Mouse (Mus musculus) embryonic facial prominence, embryonic 13.5 days (tissue): ENCODE results near the gene Bdh2. TPM values are rescaled to one million over a fixed set of nuclear protein-coding genes. Genes with fewer than 3 reads are reported as not detected.

Experiments
- ATAC-seq: fragments of 200-750 bp; cut with Nextera tagmentation; 2 replicates; pipeline ENCODE4 v1.8.0; 2017; ENCODE audit warnings: low read depth; ENCODE audit not compliant: insufficient number of reproducible peaks, insufficient read depth, low FRiP score, low TSS enrichment
- H3K27ac ChIP-seq: fragments of 300-500 bp; sonication (generic); 2 replicates; pipeline ENCODE4 v1.5.1; 2015; ENCODE audit warnings: moderate library complexity, mild to moderate bottlenecking, inconsistent platforms
- H3K27me3 ChIP-seq: fragments of 300-500 bp; sonication (generic); 2 replicates; pipeline ENCODE4 v1.6.1; 2015; ENCODE audit warnings: mild to moderate bottlenecking, inconsistent platforms
- H3K36me3 ChIP-seq: fragments of 300-500 bp; sonication (generic); 2 replicates; pipeline ENCODE4 v1.6.1; 2015; ENCODE audit warnings: mild to moderate bottlenecking, inconsistent platforms
- H3K4me1 ChIP-seq: fragments of 300-500 bp; sonication (generic); 2 replicates; pipeline ENCODE4 v1.6.1; 2015; ENCODE audit warnings: inconsistent platforms
- H3K4me2 ChIP-seq: fragments of 300-500 bp; sonication (generic); 2 replicates; pipeline ENCODE4 v1.6.1; 2015; ENCODE audit warnings: moderate library complexity, mild to moderate bottlenecking, inconsistent platforms
- H3K4me3 ChIP-seq: fragments of 300-500 bp; sonication (generic); 2 replicates; pipeline ENCODE4 v1.5.1; 2015; ENCODE audit warnings: mild to moderate bottlenecking, inconsistent platforms
- H3K9ac ChIP-seq: fragments of 300-500 bp; sonication (generic); 2 replicates; pipeline ENCODE4 v1.6.1; 2015; ENCODE audit warnings: mild to moderate bottlenecking, inconsistent platforms
- H3K9me3 ChIP-seq: fragments of 300-500 bp; sonication (generic); 2 replicates; pipeline ENCODE4 v1.6.1; 2016; ENCODE audit warnings: inconsistent platforms
- WGBS: fragments of 180-500 bp; shearing (Covaris S2); methylation state at CpG from one replicate; pipeline ENCODE4 v1.1.7; 2015; ENCODE audit warnings: mixed read lengths; 5-methylcytosine and 5-hydroxymethylcytosine counted together
- polyA plus RNA-seq: library from polyadenylated mRNA; unstranded; fragments of >200 nt; fragmentation: Nextera tagmentation; extraction: Ambion mirVana; gene quantifications from 2 replicates; pipeline ENCODE4 v1.2.1, GENCODE M21; 2015

The Bdh2 gene
- polyA plus RNA-seq, 1 experiment from 2014 or later, result 25.0 TPM

- H3K27ac ChIP-seq, result no peak overlapping the region
- 51% methylated on average over 2 of the region's 2 CpGs for whole genome bisulfite sequencing
- no peaks in the 10 kb centered on the region for H3K36me3 ChIP-seq
- H3K4me2 ChIP-seq, result no peak overlapping the region
- no peak for ATAC-seq
- peaks cover 5% of the 10 kb centered on the region; the same call in 1 of the 2 replicates for H3K27me3 ChIP-seq
- peaks cover 6% of the 10 kb centered on the region; the same call in 1 of the 2 replicates for H3K4me1 ChIP-seq
- no peak overlapping the region for H3K4me3 ChIP-seq
- H3K9me3 ChIP-seq, result no peaks in the 10 kb centered on the region
- no peak overlapping the region for H3K9ac ChIP-seq
Observed at GRCm38 (mm10) chr3:135327601-135328000, 46.6 kb downstream of the Bdh2 start.

GRCm38 (mm10) chr3:135328560-135328959 lies 47.5 kb downstream of the Bdh2 start:
- Histone ChIP-seq H3K4me2 (no peak overlapping the region), H3K27me3 (peaks cover 5% of the 10 kb centered on the region; the same call in 1 of the 2 replicates), H3K36me3 (no peaks in the 10 kb centered on the region), H3K4me1 (peaks cover 6% of the 10 kb centered on the region; the same call in 1 of the 2 replicates), H3K27ac (no peak overlapping the region), H3K9ac (no peak overlapping the region), H3K4me3 (no peak overlapping the region), H3K9me3 (no peaks in the 10 kb centered on the region)
- no peak for ATAC-seq
- 45% methylated on average over 3 of the region's 3 CpGs for WGBS

- Histone ChIP-seq H3K4me1 (no peaks in the 10 kb centered on the region), H3K27me3 (no peaks in the 10 kb centered on the region), H3K36me3 (no peaks in the 10 kb centered on the region), H3K9ac (no peak overlapping the region), H3K4me2 (no peak overlapping the region), H3K27ac (no peak overlapping the region), H3K9me3 (no peaks in the 10 kb centered on the region), H3K4me3 (no peak overlapping the region)
- ATAC-seq, result no peak
Observed at GRCm38 (mm10) chr3:135332691-135333090, 51.7 kb downstream of the Bdh2 start.

- Histone ChIP-seq H3K4me1 (no peaks in the 10 kb centered on the region), H3K9me3 (no peaks in the 10 kb centered on the region), H3K27ac (no peak overlapping the region), H3K9ac (no peak overlapping the region), H3K36me3 (no peaks in the 10 kb centered on the region), H3K4me3 (no peak overlapping the region), H3K4me2 (no peak overlapping the region), H3K27me3 (no peaks in the 10 kb centered on the region)
- no peak for ATAC-seq
- 45% methylated on average over 4 of the region's 4 CpGs for WGBS
Observed at GRCm38 (mm10) chr3:135333763-135334162, 52.7 kb downstream of the Bdh2 start.

- no peak within 1 kb of the TSS for H3K27ac ChIP-seq
- H3K4me1 ChIP-seq, result no peaks in the 10 kb centered on the region
- 81% methylated on average over 14 of the region's 14 CpGs for WGBS
- ATAC-seq, result no peak
- H3K4me2 ChIP-seq, result no peak within 1 kb of the TSS
- H3K9ac ChIP-seq, result no peak within 1 kb of the TSS
- no peaks in the 10 kb centered on the region for H3K27me3 ChIP-seq
- no peaks in the 10 kb centered on the region for H3K36me3 ChIP-seq
- H3K9me3 ChIP-seq, result no peaks in the 10 kb centered on the region
- H3K4me3 ChIP-seq, result no peak within 1 kb of the TSS
Observed at GRCm38 (mm10) chr3:135347739-135348264, 66.8 kb downstream of the Bdh2 start, which contains the start of gene Slc9b1. TSS of gene Slc9b1 (plus strand) at chr3:135348029.

GRCm38 (mm10) chr3:135349022-135349421 lies 68.0 kb downstream of the Bdh2 start:
- no peak for ATAC-seq
- H3K9ac ChIP-seq, result no peak overlapping the region
- H3K9me3 ChIP-seq, result no peaks in the 10 kb centered on the region
- no peak overlapping the region for H3K4me2 ChIP-seq
- no peaks in the 10 kb centered on the region for H3K27me3 ChIP-seq
- H3K27ac ChIP-seq, result no peak overlapping the region
- H3K4me1 ChIP-seq, result no peaks in the 10 kb centered on the region
- no peak overlapping the region for H3K4me3 ChIP-seq
- no peaks in the 10 kb centered on the region for H3K36me3 ChIP-seq

GRCm38 (mm10) chr3:135351857-135352256 lies 70.8 kb downstream of the Bdh2 start:
- H3K4me1 ChIP-seq, result no peaks in the 10 kb centered on the region
- H3K4me3 ChIP-seq, result no peak overlapping the region
- no peak overlapping the region for H3K4me2 ChIP-seq
- ATAC-seq, result no peak
- H3K27ac ChIP-seq, result no peak overlapping the region
- H3K27me3 ChIP-seq, result no peaks in the 10 kb centered on the region
- WGBS, result 93% methylated on average over 3 of the region's 3 CpGs
- no peaks in the 10 kb centered on the region for H3K9me3 ChIP-seq
- no peak overlapping the region for H3K9ac ChIP-seq
- H3K36me3 ChIP-seq, result no peaks in the 10 kb centered on the region

Other genes with a start within 250 kb of the Bdh2 start
- 33.4 and 34.1 TPM in 2 replicates for gene Cenpe, start 68.7 kb upstream of the Bdh2 start, polyA plus RNA-seq
- 3.4 and 4.6 TPM in 2 replicates for gene Slc9b2, start 26.5 kb downstream of the Bdh2 start, polyA plus RNA-seq
- 0.22 and 0.55 TPM in 2 replicates for gene Slc9b1, start 66.8 kb downstream of the Bdh2 start, polyA plus RNA-seq
- gene Cisd2, start 142.7 kb downstream of the Bdh2 start, polyA plus RNA-seq, result 65.7 and 66.4 TPM in 2 replicates
- gene Ube2d3, start 156.9 kb downstream of the Bdh2 start, polyA plus RNA-seq, result 489 and 515 TPM in 2 replicates
- gene Manba, start 204.4 kb downstream of the Bdh2 start, polyA plus RNA-seq, result 5.8 and 6.1 TPM in 2 replicates